Mouse (Mus musculus): ENCODE results near the gene 3110082I17Rik.
A peak's percentile ranks its signal among the peaks of the same experiment; 100 is the strongest.
"Not testable (repeated sequence)": the region's sequence is repeated elsewhere in the genome, so short reads cannot be mapped to it uniquely, and the experiment has no call there.

The 3110082I17Rik gene

GRCm38 (mm10) chr5:139347225-139347624, 113.1 kb downstream of the 3110082I17Rik start:
- DNase-seq = no peak

- DNase-seq = no peak
Measured at GRCm38 (mm10) chr5:139345364-139345714, 115.0 kb downstream of the 3110082I17Rik start.

GRCm38 (mm10) chr5:139344687-139345363, 115.5 kb downstream of the 3110082I17Rik start:
- DNase-seq = peak; percentile 98

GRCm38 (mm10) chr5:139344021-139344686, 116.2 kb downstream of the 3110082I17Rik start:
- peak; percentile 83 for DNase-seq

GRCm38 (mm10) chr5:139338891-139339290, 121.4 kb downstream of the 3110082I17Rik start:
- DNase-seq = no peak

- no peak for DNase-seq
Measured at GRCm38 (mm10) chr5:139338403-139338802, 121.9 kb downstream of the 3110082I17Rik start.

GRCm38 (mm10) chr5:139337826-139338370, 122.4 kb downstream of the 3110082I17Rik start:
- DNase-seq = no peak

- no peak for DNase-seq
Measured at GRCm38 (mm10) chr5:139335634-139336033, 124.7 kb downstream of the 3110082I17Rik start.

GRCm38 (mm10) chr5:139334394-139334793, 125.9 kb downstream of the 3110082I17Rik start:
- not testable (repeated sequence) for DNase-seq

- DNase-seq = no peak
Measured at GRCm38 (mm10) chr5:139333301-139334013, 126.9 kb downstream of the 3110082I17Rik start.

- DNase-seq = no peak
Measured at GRCm38 (mm10) chr5:139332590-139333272, 127.6 kb downstream of the 3110082I17Rik start.

GRCm38 (mm10) chr5:139331742-139332141, 128.6 kb downstream of the 3110082I17Rik start:
- DNase-seq = peak; percentile 88

- DNase-seq = no peak
Measured at GRCm38 (mm10) chr5:139330766-139331165, 129.6 kb downstream of the 3110082I17Rik start.

- no peak for DNase-seq
Measured at GRCm38 (mm10) chr5:139327634-139328020, 132.7 kb downstream of the 3110082I17Rik start.

- no peak for DNase-seq
Measured at GRCm38 (mm10) chr5:139326986-139327633, 133.2 kb downstream of the 3110082I17Rik start.

GRCm38 (mm10) chr5:139326111-139326696, 134.1 kb downstream of the 3110082I17Rik start:
- DNase-seq = no peak

- DNase-seq = peak; percentile 58
Measured at GRCm38 (mm10) chr5:139325395-139325966, 134.8 kb downstream of the 3110082I17Rik start, which contains the start of gene Adap1. Adap1 (minus strand) TSS chr5:139325622.

- DNase-seq = peak; percentile 47
Measured at GRCm38 (mm10) chr5:139324691-139325394, 135.5 kb downstream of the 3110082I17Rik start.

- DNase-seq = no peak
Measured at GRCm38 (mm10) chr5:139324045-139324491, 136.3 kb downstream of the 3110082I17Rik start.

GRCm38 (mm10) chr5:139323260-139323924, 136.9 kb downstream of the 3110082I17Rik start:
- DNase-seq = no peak
